In genomic region chr6:83507168-83507546, GRCm38 (mm10) we compare ENCODE assay signal across 8 mouse cellular contexts. TPM values are rescaled to one million over a fixed set of nuclear protein-coding genes. Genes with fewer than 3 reads are reported as not detected.
DNase-seq lines count a peak whose midpoint lies in the region; ATAC-seq and TF ChIP-seq lines count a peak whose summit lies in the region.

No protein-coding gene starts in this region.

- H3K36me3 ChIP-seq in heart, embryonic 14.5 days (ENCODE audit: control insufficient read depth, insufficient read depth, low read length), result 0 out of 2 replicates have a peak, but pooled peaks cover 2% of the 10 kb centered on the region
- H3K36me3 ChIP-seq in ES-E14 (ENCODE audit: control insufficient read depth, insufficient read depth, low read length, poor library complexity, severe bottlenecking), result no peaks in the 10 kb centered on the region
- H3K36me3 ChIP-seq in forebrain, embryonic 15.5 days, result no peaks in the 10 kb centered on the region
- no peaks in the 10 kb centered on the region for H3K36me3 ChIP-seq in liver, postnatal 0 days (replicated peaks; ENCODE audit: insufficient read depth, low read length)

- TF ChIP-seq EP300 in liver, postnatal 0 days (IDR thresholded peaks at IDR 0.05; ENCODE audit: low read depth), result no peak

- peaks cover 2 to 18% of the 10 kb centered on the region in 2 experiments; a peak in 2 of 4 replicates for H3K4me1 ChIP-seq in heart, embryonic 14.5 days (ENCODE audit: control insufficient read depth in 2 of 2, insufficient read depth in 2 of 2, low read length in 2 of 2)
- peaks cover 0 to 3% of the 10 kb centered on the region in 2 experiments; a peak in 1 of 4 replicates for H3K4me1 ChIP-seq in ES-E14 (ENCODE audit: control insufficient read depth in 2 of 2, insufficient read depth in 2 of 2, low read length in 2 of 2, poor library complexity in 1 of 2)
- H3K4me1 ChIP-seq in forebrain, embryonic 15.5 days, result peaks cover 17% of the 10 kb centered on the region
- H3K4me1 ChIP-seq in liver, postnatal 0 days (ENCODE audit: insufficient read depth), result peaks cover 13% of the 10 kb centered on the region

- intact Hi-C loops in heart, postnatal 10 days (cut with DNase I), result loop anchor here (2.0 to 5.0 kb wide), 2 partner anchors 52 to 65 kb away; no protein-coding TSS in a partner anchor

- TF ChIP-seq CTCF in liver, postnatal 0 days (IDR thresholded peaks at IDR 0.05; ENCODE audit: low read depth), result no peak

- H3K27me3 ChIP-seq in heart, embryonic 14.5 days (ENCODE audit: control insufficient read depth, insufficient read depth, low read length), result no peaks in the 10 kb centered on the region
- no peaks in the 10 kb centered on the region for H3K27me3 ChIP-seq in forebrain, embryonic 15.5 days
- H3K27me3 ChIP-seq in liver, postnatal 0 days (ENCODE audit: insufficient read depth, low read length), result no peaks in the 10 kb centered on the region

- 22% methylated on average over 6 of the region's 6 CpGs for WGBS in heart, embryonic 14.5 days
- 27% methylated on average over 6 of the region's 6 CpGs for WGBS in forebrain, embryonic 15.5 days
- 19% methylated on average over 6 of the region's 6 CpGs for WGBS in liver, postnatal 0 days (ENCODE audit: insufficient replicate concordance)

- in situ Hi-C loops in ES-E14 (cut with MboI; ENCODE audit: low sequenced_read_pairs in 2 of 2, unreplicated experiment in 2 of 2), result no loop called here

- peak overlapping the region; percentile 71 for H3K9ac ChIP-seq in heart, embryonic 14.5 days (ENCODE audit: low read length)
- H3K9ac ChIP-seq in ES-E14 (ENCODE audit: insufficient read depth, low read depth, low read length, poor library complexity, severe bottlenecking), result peak overlapping the region; percentile 21; the same call in 1 of the 2 replicates
- peak overlapping the region; percentile 44 for H3K9ac ChIP-seq in forebrain, embryonic 15.5 days (replicated peaks)
- peak overlapping the region; percentile 36 for H3K9ac ChIP-seq in liver, postnatal 0 days (replicated peaks)

- DNase-seq in heart, postnatal 10 days, result no peak
- no peak for DNase-seq in ES-E14 (ENCODE audit: low read depth, low spot score)
- no peak for DNase-seq in liver, postnatal 0 days
- no peak for DNase-seq in left cerebral cortex, adult 18-20 months (ENCODE audit: low spot score in 2 of 2)
- no peak for DNase-seq in adrenal gland, adult 18-20 months (ENCODE audit: low spot score in 2 of 2)

- peak overlapping the region; percentile 76 for H3K4me2 ChIP-seq in heart, embryonic 14.5 days (ENCODE audit: low read length)
- peak overlapping the region; percentile 74 for H3K4me2 ChIP-seq in forebrain, embryonic 15.5 days (replicated peaks)
- peak overlapping the region; percentile 84 for H3K4me2 ChIP-seq in liver, postnatal 0 days (ENCODE audit: low read depth, low read length)

- ATAC-seq in heart, embryonic 14.5 days (ENCODE audit: insufficient number of reproducible peaks, insufficient read depth, low FRiP score, low read depth), result no peak
- no peak; the same call in 1 of the 2 replicates for ATAC-seq in forebrain, embryonic 15.5 days (replicated peaks)
- ATAC-seq in liver, postnatal 0 days, result peak; percentile 5; the same call in 1 of the 2 replicates
- no peak for ATAC-seq in granulocyte monocyte progenitor cell, adult 5-6 weeks (replicated peaks; ENCODE audit: poor library complexity, severe bottlenecking)

- H3K9me3 ChIP-seq in heart, embryonic 14.5 days (ENCODE audit: control insufficient read depth, low read length), result no peaks in the 10 kb centered on the region
- no peaks in the 10 kb centered on the region for H3K9me3 ChIP-seq in ES-E14 (ENCODE audit: control insufficient read depth, insufficient read depth, low read depth, low read length)
- no peaks in the 10 kb centered on the region for H3K9me3 ChIP-seq in forebrain, embryonic 15.5 days
- no peaks in the 10 kb centered on the region for H3K9me3 ChIP-seq in liver, postnatal 0 days (ENCODE audit: low read length)

- peak overlapping the region; percentile 64 to 98; a peak in 3 of 4 replicates for H3K27ac ChIP-seq in heart, embryonic 14.5 days (replicated peaks in 1 of 2; ENCODE audit: control insufficient read depth in 1 of 2, insufficient read depth in 1 of 2, low read depth in 2 of 2, low read length in 2 of 2)
- no peak overlapping the region for H3K27ac ChIP-seq in ES-E14 (ENCODE audit: insufficient read depth, low read depth, low read length, poor library complexity, severe bottlenecking)
- H3K27ac ChIP-seq in forebrain, embryonic 15.5 days (replicated peaks), result peak overlapping the region; percentile 97
- peak overlapping the region; percentile 96 for H3K27ac ChIP-seq in liver, postnatal 0 days (ENCODE audit: low read depth)

- peak overlapping the region; percentile 72 to 99; a peak in 3 of 4 replicates for H3K4me3 ChIP-seq in heart, embryonic 14.5 days (ENCODE audit: control insufficient read depth in 1 of 2, insufficient read depth in 1 of 2, low read depth in 1 of 2, low read length in 2 of 2)
- peak overlapping the region; percentile 27 to 78; a peak in 3 of 4 replicates for H3K4me3 ChIP-seq in ES-E14 (ENCODE audit: insufficient read depth in 1 of 2, low read depth in 1 of 2, low read length in 2 of 2, poor library complexity in 1 of 2, severe bottlenecking in 1 of 2)
- peak overlapping the region; percentile 92 for H3K4me3 ChIP-seq in forebrain, embryonic 15.5 days
- H3K4me3 ChIP-seq in liver, postnatal 0 days (ENCODE audit: low read depth, low read length), result peak overlapping the region; percentile 67

TF ChIP-seq in ES-E14, 5 proteins besides CTCF, POLR2A, EP300 and RAD21:
- no peak for TF ChIP-seq MAFK (IDR thresholded peaks at IDR 0.05; ENCODE audit: insufficient read depth, low read depth, low read length)
- TF ChIP-seq CHD2 (IDR thresholded peaks at IDR 0.05; ENCODE audit: low read depth, low read length), result no peak
- no peak for TF ChIP-seq ZC3H11A (IDR thresholded peaks at IDR 0.05; ENCODE audit: borderline replicate concordance, low read depth, low read length)
- no peak for TF ChIP-seq HCFC1 (IDR thresholded peaks at IDR 0.05; ENCODE audit: borderline replicate concordance, insufficient read depth, low read length)
- no peak for TF ChIP-seq ZNF384 (IDR thresholded peaks at IDR 0.05; ENCODE audit: low read depth, low read length)

RNA-seq across cellular contexts. Expression of gene Dguok, which starts 0.4 kb away (rescaled TPM):
- polyA plus RNA-seq in heart, embryonic 14.5 days (2014; fragmentation: Nextera tagmentation; extraction: Ambion mirVana), result 51.2 and 59.1 TPM in 2 replicates
- total RNA-seq in heart, postnatal 10 days (2021), result 10 to 100 TPM; 24.0 to 31.1 TPM
- total RNA-seq in ES-E14 (2012; rRNA removed), result 21.4 and 21.9 TPM in 2 replicates
- 71.2 and 72.2 TPM in 2 replicates for polyA plus RNA-seq in forebrain, embryonic 15.5 days (2015; fragmentation: Nextera tagmentation; extraction: Ambion mirVana)
- 24.7 and 25.8 TPM in 2 replicates for polyA plus RNA-seq in liver, postnatal 0 days (2015; fragmentation: Nextera tagmentation; extraction: Ambion mirVana)
- 10 to 100 TPM; 24.5 to 25.7 TPM for total RNA-seq in left cerebral cortex, adult 18-20 months (2021)
- total RNA-seq in granulocyte monocyte progenitor cell, adult 5-6 weeks (2014; fragmentation: Nextera tagmentation), result 28.1 and 49.2 TPM in 2 replicates
- 19.6 and 29.3 TPM in 2 replicates for total RNA-seq in granulocyte monocyte progenitor cell, adult 5-6 weeks (2017)
- total RNA-seq in adrenal gland, adult 18-20 months (2021), result 10 to 100 TPM; 36.7 to 38.4 TPM

RNA-seq across cellular contexts. Expression of gene Actg2, which starts 28.9 kb away (rescaled TPM):
- polyA plus RNA-seq in heart, embryonic 14.5 days (2014; fragmentation: Nextera tagmentation; extraction: Ambion mirVana), result 6.0 and 12.2 TPM in 2 replicates
- 1 to 10 TPM; 5.0 to 8.2 TPM for total RNA-seq in heart, postnatal 10 days (2021)
- total RNA-seq in ES-E14 (2012; rRNA removed), result 1.6 and 6.6 TPM in 2 replicates
- 1.1 TPM in 2 replicates for polyA plus RNA-seq in forebrain, embryonic 15.5 days (2015; fragmentation: Nextera tagmentation; extraction: Ambion mirVana)
- 2.1 and 2.6 TPM in 2 replicates for polyA plus RNA-seq in liver, postnatal 0 days (2015; fragmentation: Nextera tagmentation; extraction: Ambion mirVana)
- total RNA-seq in left cerebral cortex, adult 18-20 months (2021), result under 1 TPM in 1 of 2 experiments, not detected in 1; 0.37 TPM
- not detected in 2 replicates for total RNA-seq in granulocyte monocyte progenitor cell, adult 5-6 weeks (2014; fragmentation: Nextera tagmentation)
- total RNA-seq in granulocyte monocyte progenitor cell, adult 5-6 weeks (2017), result not detected in 2 replicates
- total RNA-seq in adrenal gland, adult 18-20 months (2021), result under 1 TPM; 0.38 to 0.53 TPM

RNA-seq across cellular contexts. Expression of gene Tet3, which starts 48.3 kb away (rescaled TPM):
- polyA plus RNA-seq in heart, embryonic 14.5 days (2014; fragmentation: Nextera tagmentation; extraction: Ambion mirVana), result 22.8 and 28.9 TPM in 2 replicates
- 10 to 100 TPM; 49.0 to 54.3 TPM for total RNA-seq in heart, postnatal 10 days (2021)
- total RNA-seq in ES-E14 (2012; rRNA removed), result 5.1 and 6.0 TPM in 2 replicates
- polyA plus RNA-seq in forebrain, embryonic 15.5 days (2015; fragmentation: Nextera tagmentation; extraction: Ambion mirVana), result 71.3 and 73.7 TPM in 2 replicates
- polyA plus RNA-seq in liver, postnatal 0 days (2015; fragmentation: Nextera tagmentation; extraction: Ambion mirVana), result 7.9 and 8.5 TPM in 2 replicates
- 10 to 100 TPM; 60.8 to 75.9 TPM for total RNA-seq in left cerebral cortex, adult 18-20 months (2021)
- total RNA-seq in granulocyte monocyte progenitor cell, adult 5-6 weeks (2014; fragmentation: Nextera tagmentation), result 35.6 and 46.9 TPM in 2 replicates
- total RNA-seq in granulocyte monocyte progenitor cell, adult 5-6 weeks (2017), result 13.4 and 17.5 TPM in 2 replicates
- 10 to 100 TPM; 24.2 to 25.7 TPM for total RNA-seq in adrenal gland, adult 18-20 months (2021)

Comparison
In these comparisons a context has a peak if more than half of its experiments do, and no peak if none do; other contexts are left out.
1. H3K9ac ChIP-seq: peak in every context shown above with its lines; median percentile 71 in heart, embryonic 14.5 days; 44 in forebrain, embryonic 15.5 days; 36 in liver, postnatal 0 days; 21 in ES-E14.